Comparison of ENCODE assay signal across 9 mouse cellular contexts in the genomic region with DNA sequence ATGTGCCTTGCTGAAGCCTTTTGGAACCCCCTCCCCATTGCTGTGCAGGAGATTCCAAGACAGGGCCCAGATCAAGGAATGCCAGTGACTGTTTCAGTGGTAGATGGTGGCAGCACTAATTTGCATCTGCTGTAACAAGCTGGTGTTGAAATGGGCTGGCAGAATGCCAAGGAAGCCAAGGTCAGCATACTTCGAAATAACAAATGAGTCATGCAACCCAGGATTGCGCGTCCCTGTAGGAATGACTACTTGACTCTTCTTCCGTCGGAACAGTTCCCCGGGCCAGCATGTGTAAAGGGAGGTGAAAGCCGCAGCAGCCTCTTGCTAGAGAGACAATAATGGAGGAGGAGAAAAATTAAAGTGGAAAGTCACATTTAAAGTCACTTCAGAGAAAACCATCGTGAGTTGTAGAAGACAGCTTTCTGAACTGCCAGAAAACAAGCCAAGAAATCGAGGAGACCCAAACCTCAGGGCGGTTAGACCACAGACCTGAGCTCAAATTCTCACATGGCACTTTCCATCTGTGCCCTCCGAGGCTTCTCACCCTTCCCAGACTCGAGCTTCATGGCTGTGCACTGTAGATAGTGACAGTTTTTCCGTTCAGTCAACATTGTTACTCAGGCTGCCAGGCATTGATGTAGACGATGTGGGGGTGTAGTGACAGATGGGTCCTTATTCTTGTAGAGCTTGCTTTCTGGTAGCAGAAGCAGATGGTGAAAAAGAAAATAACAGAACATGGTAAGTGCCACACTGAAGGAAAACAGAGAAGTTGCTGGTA. TPM values are rescaled to one million over a fixed set of nuclear protein-coding genes. Genes with fewer than 3 reads are reported as not detected.
A peak's percentile ranks its signal among the peaks of the same experiment; 100 is the strongest.
DNase-seq lines count a peak whose midpoint lies in the region; ATAC-seq and TF ChIP-seq lines count a peak whose summit lies in the region.
"Had no signal": no experiment of that assay in that cellular context is flagged by ENCODE, and none has a peak within 500 bp of the region (broad histone marks: within the 10 kb centered on the region; RNA-seq: fewer than 3 reads in every experiment).

No protein-coding gene starts in this region.

- dilution Hi-C loops in CH12.LX (cut with MboI; ENCODE audit: extremely low pct_ligation_motif_present, extremely low pct_unique_long_range_greater_than_20kb, low sequenced_read_pairs), result no loop called here

- TF ChIP-seq EP300 in CH12.LX (IDR thresholded peaks at IDR 0.05; ENCODE audit: low read length), result peak; percentile 56

- no peak for DNase-seq in CH12.LX (ENCODE audit: extremely low read depth)
- DNase-seq in adrenal gland, postnatal 36 days, result peak; percentile 95 to 97
- peak; percentile 79 to 88 for DNase-seq in kidney, postnatal 4 days
- peak; percentile 88 for DNase-seq in lung, embryonic 14.5 days
- peak; percentile 85 for DNase-seq in ovary, postnatal 36 days (ENCODE audit: low spot score)
- peak; percentile 50 for DNase-seq in thymus, postnatal 25 days

- peak overlapping the region; percentile 91 for H3K4me2 ChIP-seq in CH12.LX (ENCODE audit: insufficient read depth, low read depth, poor library complexity, severe bottlenecking)
- no peak overlapping the region for H3K4me2 ChIP-seq in forebrain, embryonic 12.5 days
- peak overlapping the region; percentile 51 for H3K4me2 ChIP-seq in heart, embryonic 16.5 days (ENCODE audit: low read depth, low read length)
- H3K4me2 ChIP-seq in lung, embryonic 14.5 days, result peak overlapping the region; percentile 32; the same call in 1 of the 2 replicates
- H3K4me2 ChIP-seq: limb, embryonic 12.5 days had no signal

- no peak for TF ChIP-seq RAD21 in CH12.LX (IDR thresholded peaks at IDR 0.05; ENCODE audit: low read depth, low read length)

- TF ChIP-seq POLR2A in CH12.LX (IDR thresholded peaks at IDR 0.05; ENCODE audit: low read depth, low read length), result no peak

- 72% methylated on average over 14 of the region's 14 CpGs for WGBS in forebrain, embryonic 12.5 days
- 10% methylated on average over 14 of the region's 14 CpGs for WGBS in heart, embryonic 16.5 days
- WGBS in lung, embryonic 14.5 days, result 37% methylated on average over 14 of the region's 14 CpGs

- H3K4me3 ChIP-seq in CH12.LX (replicated peaks in 1 of 3; ENCODE audit: low read depth in 2 of 3, low read length in 2 of 3, poor library complexity in 1 of 3), result peak overlapping the region in 2 of 3 experiments; percentile 3 to 9
- H3K4me3 ChIP-seq in forebrain, embryonic 12.5 days (replicated peaks), result no peak overlapping the region
- H3K4me3 ChIP-seq in heart, embryonic 16.5 days (ENCODE audit: low read length), result peak overlapping the region; percentile 16; the same call in 1 of the 2 replicates
- no peak overlapping the region for H3K4me3 ChIP-seq in lung, embryonic 14.5 days (ENCODE audit: low read depth, low read length)
- H3K4me3 ChIP-seq: limb, embryonic 12.5 days had no signal

- H3K27ac ChIP-seq in CH12.LX (ENCODE audit: insufficient read depth, low read depth), result peak overlapping the region; percentile 63
- peak overlapping the region; percentile 61 for H3K27ac ChIP-seq in forebrain, embryonic 12.5 days
- peak overlapping the region; percentile 96 for H3K27ac ChIP-seq in heart, embryonic 16.5 days (ENCODE audit: low read length)
- peak overlapping the region; percentile 60 for H3K27ac ChIP-seq in lung, embryonic 14.5 days (ENCODE audit: low read depth)
- H3K27ac ChIP-seq: limb, embryonic 12.5 days had no signal

- peaks cover 13% of the 10 kb centered on the region for H3K79me2 ChIP-seq in CH12.LX (replicated peaks; ENCODE audit: control insufficient read depth, extremely low read depth, insufficient read depth, poor library complexity, severe bottlenecking)

- peaks cover 3% of the 10 kb centered on the region in 2 experiments for H3K36me3 ChIP-seq in CH12.LX (replicated peaks in 1 of 2; ENCODE audit: control insufficient read depth in 1 of 2, insufficient read depth in 1 of 2, low read length in 1 of 2)
- H3K36me3 ChIP-seq in forebrain, embryonic 12.5 days (replicated peaks), result no peaks in the 10 kb centered on the region
- no peaks in the 10 kb centered on the region for H3K36me3 ChIP-seq in heart, embryonic 16.5 days (ENCODE audit: control insufficient read depth, insufficient read depth)
- no peaks in the 10 kb centered on the region for H3K36me3 ChIP-seq in lung, embryonic 14.5 days (ENCODE audit: insufficient read depth)
- H3K36me3 ChIP-seq: limb, embryonic 12.5 days had no signal

- H3K4me1 ChIP-seq in CH12.LX (ENCODE audit: control insufficient read depth in 1 of 2, insufficient read depth in 2 of 2), result peaks cover 18 to 26% of the 10 kb centered on the region in 2 experiments
- H3K4me1 ChIP-seq in forebrain, embryonic 12.5 days, result peaks cover 12% of the 10 kb centered on the region
- H3K4me1 ChIP-seq in heart, embryonic 16.5 days (ENCODE audit: control insufficient read depth, insufficient read depth, low read length), result peaks cover 47% of the 10 kb centered on the region
- peaks cover 6% of the 10 kb centered on the region; the same call in 1 of the 2 replicates for H3K4me1 ChIP-seq in lung, embryonic 14.5 days (ENCODE audit: insufficient read depth)

- in situ Hi-C loops in CH12.LX (cut with MboI; ENCODE audit: low pct_ligation_motif_present, low pct_unique_long_range_greater_than_20kb, low sequenced_read_pairs), result no loop called here

- peak; percentile 76 for ATAC-seq in forebrain, embryonic 12.5 days (ENCODE audit: low FRiP score)
- peak; percentile 86 for ATAC-seq in heart, embryonic 16.5 days (replicated peaks; ENCODE audit: extremely low read depth, insufficient read depth, low FRiP score)
- peak; percentile 81 for ATAC-seq in lung, embryonic 14.5 days (ENCODE audit: insufficient read depth)

- peak overlapping the region; percentile 65 for H3K9ac ChIP-seq in CH12.LX (ENCODE audit: insufficient read depth, low read depth)
- H3K9ac ChIP-seq in forebrain, embryonic 12.5 days, result no peak overlapping the region
- peak overlapping the region; percentile 55 for H3K9ac ChIP-seq in heart, embryonic 16.5 days (ENCODE audit: low read length)
- no peak overlapping the region for H3K9ac ChIP-seq in lung, embryonic 14.5 days
- H3K9ac ChIP-seq: limb, embryonic 12.5 days had no signal

- H3K9me3 ChIP-seq in CH12.LX (replicated peaks; ENCODE audit: low read length), result no peaks in the 10 kb centered on the region
- H3K9me3 ChIP-seq in forebrain, embryonic 12.5 days, result no peaks in the 10 kb centered on the region
- H3K9me3 ChIP-seq in heart, embryonic 16.5 days (replicated peaks; ENCODE audit: control insufficient read depth, low read length), result no peaks in the 10 kb centered on the region
- H3K9me3 ChIP-seq in lung, embryonic 14.5 days (ENCODE audit: low read depth, low read length), result no peaks in the 10 kb centered on the region
- H3K9me3 ChIP-seq: limb, embryonic 12.5 days had no signal

- TF ChIP-seq CTCF in CH12.LX (conservative IDR thresholded peaks at IDR 0.05 in 1 of 2, IDR thresholded peaks at IDR 0.05 in 1 of 2; ENCODE audit: low read depth in 2 of 2, low read length in 2 of 2), result no peak
- TF ChIP-seq CTCF in lung, embryonic 14.5 days (IDR thresholded peaks at IDR 0.05; ENCODE audit: low read depth), result no peak

- H3K27me3 ChIP-seq in CH12.LX (replicated peaks), result no peaks in the 10 kb centered on the region
- no peaks in the 10 kb centered on the region for H3K27me3 ChIP-seq in forebrain, embryonic 12.5 days
- no peaks in the 10 kb centered on the region for H3K27me3 ChIP-seq in heart, embryonic 16.5 days (ENCODE audit: control insufficient read depth, insufficient read depth, low read length)
- no peaks in the 10 kb centered on the region for H3K27me3 ChIP-seq in lung, embryonic 14.5 days (ENCODE audit: insufficient read depth, low read length)
- H3K27me3 ChIP-seq: limb, embryonic 12.5 days had no signal

TF ChIP-seq in CH12.LX, 34 proteins besides CTCF, POLR2A, EP300 and RAD21:
- TF ChIP-seq MEF2A (IDR thresholded peaks at IDR 0.05; ENCODE audit: borderline replicate concordance, low read depth, low read length) (peak; percentile 84), HCFC1 (IDR thresholded peaks at IDR 0.05; ENCODE audit: low read depth, low read length) (no peak), JUN (IDR thresholded peaks at IDR 0.05; ENCODE audit: insufficient read depth, low read depth, low read length) (0 out of 2 replicates have a peak, but pooled peaks have one; percentile 15), JUND (conservative IDR thresholded peaks at IDR 0.05; ENCODE audit: low read depth, low read length) (0 out of 2 replicates have a peak, but pooled peaks have one; percentile 29), MYC (IDR thresholded peaks at IDR 0.05; ENCODE audit: low read depth, low read length) (no peak), ELF1 (IDR thresholded peaks at IDR 0.05; ENCODE audit: low read depth, low read length) (no peak), ETS1 (conservative IDR thresholded peaks at IDR 0.05; ENCODE audit: low read depth, low read length) (peak; percentile 38; the same call in 1 of the 2 replicates)

RNA-seq across cellular contexts. Expression of gene Kat2b, which starts 20.6 kb away (rescaled TPM):
- total RNA-seq in CH12.LX (2012; rRNA removed) (3.6 and 3.9 TPM in 2 replicates), CH12.LX (2014; rRNA removed) (4.6 and 5.0 TPM in 2 replicates)
- 4.1 and 4.6 TPM in 2 replicates for polyA plus RNA-seq in CH12.LX (2012; ENCODE audit: insufficient read length, low read depth)
- total RNA-seq in adrenal gland, postnatal 36 days (2021), result 10 to 100 TPM; 64.5 to 86.8 TPM
- polyA plus RNA-seq in forebrain, embryonic 12.5 days (2016; fragmentation: Nextera tagmentation; extraction: Ambion mirVana), result 7.4 and 8.1 TPM in 2 replicates
- 10.7 and 12.1 TPM in 2 replicates for polyA plus RNA-seq in heart, embryonic 16.5 days (2015; fragmentation: Nextera tagmentation; extraction: Ambion mirVana)
- 5.2 and 5.6 TPM in 2 replicates for polyA plus RNA-seq in lung, embryonic 14.5 days (2014; fragmentation: Nextera tagmentation; extraction: Ambion mirVana)

RNA-seq across cellular contexts. Expression of gene Pp2d1, which starts 48.0 kb away (rescaled TPM):
- total RNA-seq in CH12.LX (2012; rRNA removed), result not detected in 2 replicates
- not detected in 2 replicates for total RNA-seq in CH12.LX (2014; rRNA removed)
- polyA plus RNA-seq in CH12.LX (2012; ENCODE audit: insufficient read length, low read depth), result not detected in 2 replicates
- total RNA-seq in adrenal gland, postnatal 36 days (2021), result not detected
- 0.29 and 0.45 TPM in 2 replicates for polyA plus RNA-seq in forebrain, embryonic 12.5 days (2016; fragmentation: Nextera tagmentation; extraction: Ambion mirVana)
- polyA plus RNA-seq in heart, embryonic 16.5 days (2015; fragmentation: Nextera tagmentation; extraction: Ambion mirVana), result 0.07 and 0.14 TPM in 2 replicates
- polyA plus RNA-seq in lung, embryonic 14.5 days (2014; fragmentation: Nextera tagmentation; extraction: Ambion mirVana), result 0.25 and 0.51 TPM in 2 replicates

Comparison
In these comparisons a context has a peak if more than half of its experiments do, and no peak if none do; other contexts are left out.
1. H3K4me3 ChIP-seq: peak in CH12.LX (2 of 3) and heart, embryonic 16.5 days (single experiment); none in forebrain, embryonic 12.5 days (single experiment) and lung, embryonic 14.5 days (single experiment).
2. H3K9ac ChIP-seq: peak in CH12.LX (single experiment) and heart, embryonic 16.5 days (single experiment); none in forebrain, embryonic 12.5 days (single experiment) and lung, embryonic 14.5 days (single experiment).
3. Peak in every context shown above with its lines, with median percentiles within 50 percentile points of each other: H3K27ac ChIP-seq and ATAC-seq.